Mouse (Mus musculus) forebrain, embryonic 10.5 days (tissue): ENCODE results near the gene Treml1. TPM values are rescaled to one million over a fixed set of nuclear protein-coding genes. Genes with fewer than 3 reads are reported as not detected.
"Not testable (repeated sequence)": the region's sequence is repeated elsewhere in the genome, so short reads cannot be mapped to it uniquely, and the experiment has no call there.

ENCODE experiments used
- DNase-seq: peaks from one replicate; pipeline ENCODE4 v3.0.0-alpha.2; 2017; ENCODE audit warnings: low spot score; ENCODE audit errors: extremely low spot score
- H3K27ac ChIP-seq: fragments of 300-500 bp; sonication (generic); 2 replicates; pipeline ENCODE4 v1.5.1; 2016; ENCODE audit warnings: mild to moderate bottlenecking
- H3K27me3 ChIP-seq: fragments of 300-500 bp; sonication (generic); 2 replicates; pipeline ENCODE4 v1.6.1; 2016; ENCODE audit warnings: mild to moderate bottlenecking; ENCODE audit not compliant: poor library complexity, severe bottlenecking
- H3K36me3 ChIP-seq: fragments of 300-500 bp; sonication (generic); replicated peaks from 2 replicates; pipeline ENCODE4 v1.6.1; 2016; ENCODE audit warnings: mild to moderate bottlenecking, moderate library complexity
- H3K4me1 ChIP-seq: fragments of 300-500 bp; sonication (generic); 2 replicates; pipeline ENCODE4 v1.6.1; 2016
- H3K4me3 ChIP-seq: fragments of 300-500 bp; sonication (generic); 2 replicates; pipeline ENCODE4 v1.5.1; 2016; ENCODE audit warnings: mild to moderate bottlenecking, moderate library complexity
- H3K9me3 ChIP-seq: fragments of 300-500 bp; sonication (generic); 2 replicates; pipeline ENCODE4 v1.6.1; 2016; ENCODE audit warnings: mild to moderate bottlenecking, moderate library complexity
- WGBS: fragments of 180-500 bp; shearing (Covaris S2); methylation state at CpG from one replicate; pipeline ENCODE4 v1.1.7; 2016; 5-methylcytosine and 5-hydroxymethylcytosine counted together
- polyA plus RNA-seq: library from polyadenylated mRNA; unstranded; fragments of >200 nt; fragmentation: Nextera tagmentation; extraction: Ambion mirVana; gene quantifications from 2 replicates; pipeline ENCODE4 v1.2.1, GENCODE M21; 2016

The Treml1 gene
- 1.5 and 2.6 TPM in 2 replicates for polyA plus RNA-seq

- H3K4me3 ChIP-seq, result no peak within 1 kb of the TSS
- no peak within 1 kb of the TSS for H3K27ac ChIP-seq
- no peaks in the 10 kb centered on the region for H3K4me1 ChIP-seq
- no peaks in the 10 kb centered on the region for H3K36me3 ChIP-seq
- WGBS, result 87% methylated on average over 7 of the region's 7 CpGs
- no peaks in the 10 kb centered on the region for H3K27me3 ChIP-seq
- no peak for DNase-seq
- H3K9me3 ChIP-seq, result no peaks in the 10 kb centered on the region
Measured at GRCm38 (mm10) chr17:48359616-48360015, at the start of gene Treml1. Gene Treml1 (plus strand): TSS chr17:48359916.

- no peaks in the 10 kb centered on the region for H3K36me3 ChIP-seq
- no peaks in the 10 kb centered on the region for H3K27me3 ChIP-seq
- H3K27ac ChIP-seq, result no peak overlapping the region
- DNase-seq, result no peak
- no peaks in the 10 kb centered on the region for H3K9me3 ChIP-seq
- 80% methylated on average over 2 of the region's 2 CpGs for WGBS
- no peak overlapping the region for H3K4me3 ChIP-seq
- no peaks in the 10 kb centered on the region for H3K4me1 ChIP-seq
Measured at GRCm38 (mm10) chr17:48312124-48312523, 47.6 kb upstream of the Treml1 start.

- H3K27me3 ChIP-seq, H3K4me1 ChIP-seq, H3K27ac ChIP-seq, H3K36me3 ChIP-seq, H3K4me3 ChIP-seq, DNase-seq, H3K9me3 ChIP-seq: not testable (repeated sequence)
- WGBS, result 83% methylated on average over 3 of the region's 3 CpGs
Measured at GRCm38 (mm10) chr17:48315905-48316579, 43.7 kb upstream of the Treml1 start, which contains the start of gene B430306N03Rik. Gene B430306N03Rik (plus strand): TSS chr17:48316141.

GRCm38 (mm10) chr17:48318686-48319085, 41.0 kb upstream of the Treml1 start:
- Histone ChIP-seq H3K9me3 (no peaks in the 10 kb centered on the region), H3K36me3 (no peaks in the 10 kb centered on the region), H3K27me3 (no peaks in the 10 kb centered on the region), H3K4me3 (no peak overlapping the region), H3K27ac (no peak overlapping the region), H3K4me1 (peaks cover 3% of the 10 kb centered on the region; the same call in 1 of the 2 replicates)
- WGBS, result 95% methylated on average over 1 of the region's 1 CpGs
- DNase-seq, result no peak

- 90% methylated on average over 2 of the region's 2 CpGs for WGBS
- no peaks in the 10 kb centered on the region for H3K9me3 ChIP-seq
- no peak overlapping the region for H3K27ac ChIP-seq
- H3K36me3 ChIP-seq, result no peaks in the 10 kb centered on the region
- H3K4me3 ChIP-seq, result no peak overlapping the region
- peaks cover 3% of the 10 kb centered on the region; the same call in 1 of the 2 replicates for H3K4me1 ChIP-seq
- no peak for DNase-seq
- no peaks in the 10 kb centered on the region for H3K27me3 ChIP-seq
Measured at GRCm38 (mm10) chr17:48321279-48321678, 38.4 kb upstream of the Treml1 start.

- peaks cover 3% of the 10 kb centered on the region; the same call in 1 of the 2 replicates for H3K4me1 ChIP-seq
- WGBS, result 78% methylated on average over 3 of the region's 3 CpGs
- no peaks in the 10 kb centered on the region for H3K27me3 ChIP-seq
- H3K36me3 ChIP-seq, result no peaks in the 10 kb centered on the region
- H3K9me3 ChIP-seq, result no peaks in the 10 kb centered on the region
- H3K27ac ChIP-seq, result no peak overlapping the region
- H3K4me3 ChIP-seq, result no peak overlapping the region
- no peak for DNase-seq
Measured at GRCm38 (mm10) chr17:48323236-48323635, 36.5 kb upstream of the Treml1 start.

GRCm38 (mm10) chr17:48324258-48324657, 35.5 kb upstream of the Treml1 start:
- Histone ChIP-seq H3K4me1 (peaks cover 3% of the 10 kb centered on the region; the same call in 1 of the 2 replicates), H3K4me3 (no peak overlapping the region), H3K36me3 (no peaks in the 10 kb centered on the region), H3K27me3 (no peaks in the 10 kb centered on the region), H3K9me3 (no peaks in the 10 kb centered on the region), H3K27ac (no peak overlapping the region)
- WGBS, result 91% methylated on average over 5 of the region's 5 CpGs
- DNase-seq, result no peak

- Histone ChIP-seq H3K9me3 (no peaks in the 10 kb centered on the region), H3K4me3 (no peak overlapping the region), H3K36me3 (no peaks in the 10 kb centered on the region), H3K27me3 (no peaks in the 10 kb centered on the region), H3K27ac (no peak overlapping the region), H3K4me1 (peaks cover 3% of the 10 kb centered on the region; the same call in 1 of the 2 replicates)
- WGBS, result 94% methylated on average over 6 of the region's 6 CpGs
- DNase-seq, result no peak
Measured at GRCm38 (mm10) chr17:48325093-48325492, 34.6 kb upstream of the Treml1 start.

- no peaks in the 10 kb centered on the region for H3K9me3 ChIP-seq
- 89% methylated on average over 11 of the region's 11 CpGs for WGBS
- no peaks in the 10 kb centered on the region for H3K36me3 ChIP-seq
- H3K27me3 ChIP-seq, result no peaks in the 10 kb centered on the region
- no peak overlapping the region for H3K4me3 ChIP-seq
- DNase-seq, result no peak
- no peak overlapping the region for H3K27ac ChIP-seq
- H3K4me1 ChIP-seq, result peaks cover 3% of the 10 kb centered on the region; the same call in 1 of the 2 replicates
Measured at GRCm38 (mm10) chr17:48325638-48326037, 34.1 kb upstream of the Treml1 start.

GRCm38 (mm10) chr17:48326656-48327055, 33.1 kb upstream of the Treml1 start:
- Histone ChIP-seq H3K4me1 (peaks cover 3% of the 10 kb centered on the region; the same call in 1 of the 2 replicates), H3K27ac (no peak overlapping the region), H3K4me3 (no peak overlapping the region), H3K27me3 (no peaks in the 10 kb centered on the region), H3K36me3 (no peaks in the 10 kb centered on the region), H3K9me3 (no peaks in the 10 kb centered on the region)
- no peak for DNase-seq
- WGBS, result 92% methylated on average over 4 of the region's 4 CpGs

GRCm38 (mm10) chr17:48332524-48332923, 27.2 kb upstream of the Treml1 start:
- Histone ChIP-seq H3K27me3 (no peaks in the 10 kb centered on the region), H3K4me1 (no peaks in the 10 kb centered on the region), H3K4me3 (no peak overlapping the region), H3K27ac (no peak overlapping the region), H3K36me3 (no peaks in the 10 kb centered on the region), H3K9me3 (no peaks in the 10 kb centered on the region; the same call in 1 of the 2 replicates)
- no peak for DNase-seq
- 96% methylated on average over 2 of the region's 2 CpGs for WGBS

- H3K4me1 ChIP-seq, result no peaks in the 10 kb centered on the region
- H3K27ac ChIP-seq, result no peak overlapping the region
- H3K9me3 ChIP-seq, result no peaks in the 10 kb centered on the region; the same call in 1 of the 2 replicates
- no peaks in the 10 kb centered on the region for H3K27me3 ChIP-seq
- no peak for DNase-seq
- 86% methylated on average over 4 of the region's 4 CpGs for WGBS
- no peak overlapping the region for H3K4me3 ChIP-seq
- H3K36me3 ChIP-seq, result no peaks in the 10 kb centered on the region
Measured at GRCm38 (mm10) chr17:48334186-48334585, 25.5 kb upstream of the Treml1 start.

- no peaks in the 10 kb centered on the region for H3K27me3 ChIP-seq
- WGBS, result 6% methylated on average over 6 of the region's 6 CpGs
- no peak overlapping the region for H3K4me3 ChIP-seq
- no peaks in the 10 kb centered on the region; the same call in 1 of the 2 replicates for H3K9me3 ChIP-seq
- no peaks in the 10 kb centered on the region for H3K36me3 ChIP-seq
- peak; percentile 81 for DNase-seq
- 0 out of 2 replicates have a peak, but pooled peaks cover 3% of the 10 kb centered on the region for H3K4me1 ChIP-seq
- no peak overlapping the region for H3K27ac ChIP-seq
Measured at GRCm38 (mm10) chr17:48336857-48337256, 22.9 kb upstream of the Treml1 start.
